Mouse (Mus musculus) kidney, embryonic 14.5 days (tissue): ENCODE results near the gene Tent5a. TPM values are rescaled to one million over a fixed set of nuclear protein-coding genes. Genes with fewer than 3 reads are reported as not detected.

ENCODE experiments used
- ATAC-seq: fragments of 200-750 bp; cut with Nextera tagmentation; 2 replicates; pipeline ENCODE4 v1.8.0; 2017; ENCODE audit warnings: moderate number of reproducible peaks, mild to moderate bottlenecking, moderate TSS enrichment, moderate library complexity; ENCODE audit not compliant: low FRiP score, low TSS enrichment
- H3K27ac ChIP-seq: fragments of 300-500 bp; sonication (generic); 2 replicates; pipeline ENCODE4 v1.5.1; 2014; ENCODE audit warnings: low read depth, mild to moderate bottlenecking, low read length, moderate library complexity, mixed read lengths
- H3K27me3 ChIP-seq: fragments of 300-500 bp; sonication (generic); 2 replicates; pipeline ENCODE4 v1.6.1; 2014; ENCODE audit warnings: mild to moderate bottlenecking, low read length; ENCODE audit not compliant: control insufficient read depth, insufficient read depth
- H3K36me3 ChIP-seq: fragments of 300-500 bp; sonication (generic); 2 replicates; pipeline ENCODE4 v1.6.1; 2014; ENCODE audit warnings: low read length, mixed read lengths; ENCODE audit not compliant: control insufficient read depth, insufficient read depth
- H3K4me1 ChIP-seq: fragments of 300-500 bp; sonication (generic); 2 replicates; pipeline ENCODE4 v1.6.1; 2014; ENCODE audit warnings: low read length, mixed read lengths; ENCODE audit not compliant: control insufficient read depth, insufficient read depth
- H3K4me2 ChIP-seq: fragments of 300-500 bp; sonication (generic); replicated peaks from 2 replicates; pipeline ENCODE4 v1.6.1; 2014; ENCODE audit warnings: low read depth, mild to moderate bottlenecking, low read length
- H3K4me3 ChIP-seq: fragments of 300-500 bp; sonication (generic); 2 replicates; pipeline ENCODE4 v1.5.1; 2014; ENCODE audit warnings: mild to moderate bottlenecking, low read length
- H3K9ac ChIP-seq: fragments of 300-500 bp; sonication (generic); 2 replicates; pipeline ENCODE4 v1.6.1; 2014; ENCODE audit warnings: low read depth, mild to moderate bottlenecking, low read length, moderate library complexity
- H3K9me3 ChIP-seq: fragments of 300-500 bp; sonication (generic); 2 replicates; pipeline ENCODE4 v1.6.1; 2016; ENCODE audit warnings: low read length; ENCODE audit not compliant: control insufficient read depth
- WGBS: fragments of 180-500 bp; shearing (Covaris S2); extraction: QIAGEN DNeasy Blood & Tissue Kit; methylation state at CpG from one replicate; pipeline ENCODE4 v1.1.7; 2014; 5-methylcytosine and 5-hydroxymethylcytosine counted together
- polyA plus RNA-seq: library from polyadenylated mRNA; unstranded; fragments of >200 nt; fragmentation: Nextera tagmentation; extraction: Ambion mirVana; gene quantifications from 2 replicates; pipeline ENCODE4 v1.2.1, GENCODE M21; 2014

The Tent5a gene
- polyA plus RNA-seq, 1 experiment from 2014 or later = 2.6 TPM

GRCm38 (mm10) chr9:85342892-85343785, 16.0 kb upstream of the Tent5a start:
- Histone ChIP-seq H3K9me3 (no peaks in the 10 kb centered on the region), H3K4me2 (no peak overlapping the region), H3K9ac (no peak overlapping the region), H3K4me1 (peaks cover 4% of the 10 kb centered on the region; the same call in 1 of the 2 replicates), H3K36me3 (no peaks in the 10 kb centered on the region), H3K4me3 (no peak overlapping the region), H3K27ac (no peak overlapping the region), H3K27me3 (no peaks in the 10 kb centered on the region)
- 70% methylated on average over 8 of the region's 8 CpGs for WGBS
- ATAC-seq = no peak

- WGBS = 78% methylated on average over 3 of the region's 3 CpGs
- Histone ChIP-seq H3K4me2 (no peak overlapping the region), H3K9ac (no peak overlapping the region), H3K27ac (no peak overlapping the region), H3K4me3 (no peak overlapping the region), H3K27me3 (no peaks in the 10 kb centered on the region), H3K9me3 (no peaks in the 10 kb centered on the region), H3K36me3 (no peaks in the 10 kb centered on the region), H3K4me1 (no peaks in the 10 kb centered on the region)
- no peak for ATAC-seq
Observed at GRCm38 (mm10) chr9:85340303-85340702, 13.2 kb upstream of the Tent5a start.

GRCm38 (mm10) chr9:85336046-85336445, 8.9 kb upstream of the Tent5a start:
- 95% methylated on average over 7 of the region's 7 CpGs for WGBS
- no peaks in the 10 kb centered on the region for H3K9me3 ChIP-seq
- no peak overlapping the region for H3K9ac ChIP-seq
- ATAC-seq = no peak
- H3K27ac ChIP-seq = no peak overlapping the region
- no peaks in the 10 kb centered on the region for H3K27me3 ChIP-seq
- no peaks in the 10 kb centered on the region for H3K36me3 ChIP-seq
- H3K4me1 ChIP-seq = no peaks in the 10 kb centered on the region
- no peak overlapping the region for H3K4me3 ChIP-seq
- H3K4me2 ChIP-seq = no peak overlapping the region

- no peaks in the 10 kb centered on the region for H3K9me3 ChIP-seq
- no peaks in the 10 kb centered on the region for H3K27me3 ChIP-seq
- ATAC-seq = no peak
- WGBS = 76% methylated on average over 2 of the region's 2 CpGs
- H3K4me2 ChIP-seq = no peak overlapping the region
- H3K9ac ChIP-seq = no peak overlapping the region
- no peaks in the 10 kb centered on the region for H3K4me1 ChIP-seq
- H3K27ac ChIP-seq = no peak overlapping the region
- no peaks in the 10 kb centered on the region for H3K36me3 ChIP-seq
- H3K4me3 ChIP-seq = no peak overlapping the region
Observed at GRCm38 (mm10) chr9:85331521-85331920, 4.4 kb upstream of the Tent5a start.

DNA sequence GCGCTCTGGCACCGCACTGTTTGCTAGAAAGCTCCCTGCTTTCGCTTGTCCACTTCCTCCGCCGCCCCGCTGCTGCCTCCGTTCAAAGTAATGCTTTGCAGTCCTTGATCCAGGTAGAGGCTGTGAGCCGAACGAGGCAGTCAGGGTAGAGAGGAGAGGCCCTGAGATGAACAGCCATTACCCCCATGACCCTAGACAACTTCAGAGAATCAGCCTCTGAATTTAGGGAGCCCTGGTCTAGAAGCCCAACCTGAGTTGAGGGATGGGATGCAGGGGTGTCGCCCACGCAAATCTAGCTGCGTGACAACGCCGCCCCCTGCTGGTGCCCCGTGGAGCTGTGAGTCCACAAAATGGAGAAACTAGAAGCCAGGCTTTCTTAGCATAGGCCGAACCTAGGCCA, 1.1 kb upstream of the Tent5a start:
- H3K9ac ChIP-seq = peak overlapping the region; percentile 56
- peaks cover 3% of the 10 kb centered on the region; the same call in 1 of the 2 replicates for H3K4me1 ChIP-seq
- H3K4me3 ChIP-seq = peak overlapping the region; percentile 72
- H3K36me3 ChIP-seq = no peaks in the 10 kb centered on the region
- ATAC-seq = peak; percentile 39; the same call in 1 of the 2 replicates
- WGBS = 2% methylated on average over 16 of the region's 16 CpGs
- H3K4me2 ChIP-seq = peak overlapping the region; percentile 93
- H3K27ac ChIP-seq = 0 out of 2 replicates have a peak overlapping the region, but pooled peaks have one; percentile 7
- H3K9me3 ChIP-seq = no peaks in the 10 kb centered on the region
- peaks cover 4% of the 10 kb centered on the region; the same call in 1 of the 2 replicates for H3K27me3 ChIP-seq

DNA sequence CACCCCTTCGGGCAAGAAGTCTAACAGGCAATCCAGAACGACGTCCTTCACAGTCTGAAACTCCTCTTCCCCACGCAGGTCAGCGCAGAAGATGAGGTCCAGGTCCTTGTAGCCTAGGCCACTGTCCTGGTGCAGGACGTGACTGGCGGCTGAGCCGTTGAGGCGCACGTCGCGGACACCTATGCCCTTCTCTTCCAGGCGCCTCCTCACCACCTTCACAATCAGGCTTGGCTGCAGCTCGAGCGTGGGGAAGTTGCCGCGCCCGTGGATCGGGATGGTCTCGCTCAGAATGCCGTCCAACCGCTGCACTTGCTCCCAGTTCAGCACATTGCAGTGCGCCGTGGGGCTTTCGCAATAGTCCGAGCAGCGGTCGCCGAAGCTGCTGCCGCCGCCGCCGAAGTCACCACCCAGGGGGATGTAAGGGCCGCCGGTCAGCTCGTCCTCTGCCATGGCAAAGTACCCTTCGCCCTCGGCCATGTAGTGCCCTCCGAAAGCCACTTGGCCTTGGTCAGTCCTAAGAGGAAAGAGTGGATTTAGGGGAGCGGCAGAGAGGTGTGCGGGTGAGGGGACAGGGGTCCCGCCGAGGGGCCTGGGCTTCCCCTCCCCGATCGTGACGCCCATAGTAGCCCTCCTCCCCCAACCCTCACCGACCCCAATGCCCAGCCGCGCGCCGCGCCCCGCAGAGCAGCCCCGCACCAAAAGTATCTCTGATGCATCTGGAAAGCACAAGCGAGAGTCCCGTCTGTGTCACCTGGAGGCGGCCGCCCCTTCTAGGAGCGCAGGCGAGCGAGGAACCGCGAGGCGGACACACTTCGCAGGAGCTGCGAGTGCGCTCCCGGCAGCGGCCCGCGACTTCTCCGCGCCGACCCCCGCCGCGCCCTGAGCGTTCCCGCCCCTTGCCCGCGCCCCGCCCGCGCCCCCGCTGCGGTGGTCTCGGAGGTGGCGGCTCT, 581 bp downstream of the Tent5a start:
- Histone ChIP-seq H3K4me3 (peak overlapping the region; percentile 72), H3K27me3 (peaks cover 4% of the 10 kb centered on the region; the same call in 1 of the 2 replicates), H3K4me2 (peak overlapping the region; percentile 93), H3K36me3 (no peaks in the 10 kb centered on the region), H3K4me1 (peaks cover 3% of the 10 kb centered on the region; the same call in 1 of the 2 replicates), H3K9me3 (no peaks in the 10 kb centered on the region), H3K27ac (no peak overlapping the region), H3K9ac (peak overlapping the region; percentile 52; the same call in 1 of the 2 replicates)
- WGBS = under 1% methylated on average over 71 of the region's 88 CpGs
- peak; percentile 66 for ATAC-seq

DNA sequence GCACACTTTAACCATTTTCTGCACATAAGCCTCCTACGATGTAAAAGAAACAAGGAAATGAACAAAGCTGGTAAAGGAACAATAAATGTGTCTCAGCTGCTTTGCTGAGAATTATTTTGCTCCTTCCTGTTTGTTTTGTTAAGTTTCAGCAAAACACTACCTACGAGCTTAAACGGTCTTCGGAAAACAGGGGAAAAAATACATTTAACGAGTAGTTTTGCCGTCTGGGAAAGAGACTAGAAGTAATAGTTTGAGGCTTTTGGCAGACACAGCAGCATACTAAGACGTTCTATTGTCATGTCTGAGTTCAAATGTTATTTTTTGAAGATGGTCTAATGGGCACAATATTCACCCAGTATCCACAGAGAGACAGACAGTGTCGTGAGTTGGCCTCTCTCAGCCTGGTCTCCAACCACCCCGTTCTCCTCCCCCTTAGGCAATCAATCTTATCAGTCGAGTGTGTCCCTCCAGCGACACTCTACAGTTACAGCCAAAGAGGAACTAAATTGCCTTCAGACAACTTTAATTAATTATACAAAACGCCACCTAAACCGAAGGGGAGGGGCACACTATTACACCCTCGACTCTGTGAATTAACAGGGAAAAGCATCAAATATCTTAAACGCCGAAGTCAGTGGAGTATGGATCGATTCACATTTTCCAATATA, 1.8 kb downstream of the Tent5a start:
- WGBS = 26% methylated on average over 17 of the region's 17 CpGs
- ATAC-seq = 0 out of 2 replicates have a peak, but pooled peaks have one; percentile 16
- H3K9me3 ChIP-seq = no peaks in the 10 kb centered on the region
- peaks cover 4% of the 10 kb centered on the region; the same call in 1 of the 2 replicates for H3K27me3 ChIP-seq
- peak overlapping the region; percentile 72 for H3K4me3 ChIP-seq
- no peak overlapping the region for H3K9ac ChIP-seq
- peak overlapping the region; percentile 93 for H3K4me2 ChIP-seq
- H3K4me1 ChIP-seq = peaks cover 3% of the 10 kb centered on the region; the same call in 1 of the 2 replicates
- H3K27ac ChIP-seq = no peak overlapping the region
- no peaks in the 10 kb centered on the region for H3K36me3 ChIP-seq

DNA sequence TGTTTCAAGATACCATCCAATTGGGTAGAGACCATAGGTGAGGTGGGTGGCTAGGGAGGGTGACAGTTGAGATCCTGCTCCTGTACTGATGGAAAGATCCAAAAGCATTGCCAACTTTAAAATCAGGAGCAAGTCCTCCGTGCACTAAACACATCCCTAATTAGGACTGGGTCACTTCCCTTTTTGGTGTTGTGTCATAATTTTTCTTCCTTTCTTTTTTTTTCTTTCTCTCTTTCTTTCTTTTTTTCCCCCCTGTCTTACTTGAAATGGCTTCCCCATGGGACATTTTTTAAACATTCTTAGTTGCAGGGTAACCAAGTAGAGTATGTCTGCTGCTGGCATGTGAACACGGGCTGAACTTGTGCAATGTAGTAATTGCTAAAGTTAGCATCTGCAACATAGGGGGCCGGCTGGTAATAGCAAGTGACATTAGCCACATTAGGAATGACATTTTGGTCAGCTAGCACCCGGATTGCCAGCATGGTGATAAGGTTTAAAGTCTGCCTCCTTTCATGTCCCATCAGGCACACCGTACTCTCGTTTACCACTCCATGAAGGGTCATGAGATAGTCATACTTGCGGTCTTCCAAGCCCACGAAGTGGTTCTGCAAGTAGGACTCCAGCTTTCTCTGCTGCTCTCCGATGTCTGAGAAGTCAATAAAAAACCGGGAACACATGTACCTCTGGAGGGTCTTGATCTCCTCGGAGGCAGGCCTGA, 2.8 kb downstream of the Tent5a start:
- Histone ChIP-seq H3K4me2 (peak overlapping the region; percentile 93; the same call in 1 of the 2 replicates), H3K9ac (no peak overlapping the region), H3K9me3 (no peaks in the 10 kb centered on the region), H3K27ac (no peak overlapping the region), H3K4me1 (peaks cover 3% of the 10 kb centered on the region; the same call in 1 of the 2 replicates), H3K4me3 (peak overlapping the region; percentile 72), H3K27me3 (peaks cover 4% of the 10 kb centered on the region; the same call in 1 of the 2 replicates), H3K36me3 (no peaks in the 10 kb centered on the region)
- 70% methylated on average over 11 of the region's 11 CpGs for WGBS
- no peak for ATAC-seq
